Mouse (Mus musculus) spleen, adult 18-20 months (tissue): Measurements from ENCODE around the gene Lgr4.

Experiments used
- DNase-seq, 2 experiments: peaks; one replicate each; pipeline ENCODE4 v3.0.0; 2022; ENCODE audit warnings: mixed read lengths in 2 of 2

Lgr4 gene

DNA sequence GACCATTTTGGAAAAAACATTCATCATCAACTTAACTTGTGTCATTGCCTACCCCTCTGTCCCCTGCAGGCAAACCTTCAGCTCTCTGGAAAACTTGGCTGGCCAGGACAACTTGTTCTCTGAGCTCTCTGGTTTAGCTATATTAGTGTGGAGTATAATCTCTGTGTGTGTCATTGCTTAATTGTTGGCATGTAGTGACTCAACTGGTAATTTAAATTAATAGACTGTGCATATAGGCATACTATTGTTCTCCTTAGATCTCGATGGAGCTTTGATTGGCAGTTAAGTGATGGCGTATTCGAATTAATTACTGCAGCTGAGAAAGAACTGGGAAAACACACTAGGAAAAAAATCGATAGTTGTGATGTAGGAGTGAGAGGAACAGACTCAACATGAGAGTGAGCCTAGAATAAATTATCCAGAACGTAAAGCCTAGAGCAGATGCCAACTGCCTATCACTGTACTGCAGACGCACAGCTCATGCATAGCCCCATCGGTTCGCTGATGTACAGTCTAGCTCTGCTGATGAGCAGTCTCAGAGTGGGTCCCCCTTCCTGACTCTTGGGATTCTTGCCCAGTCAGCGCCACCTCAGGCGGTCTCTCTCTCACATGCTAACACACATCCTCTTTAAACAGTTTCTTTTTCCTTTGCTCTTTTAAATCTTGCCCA is 35.7 kb downstream of the Lgr4 start:
- DNase-seq, result no peak

DNA sequence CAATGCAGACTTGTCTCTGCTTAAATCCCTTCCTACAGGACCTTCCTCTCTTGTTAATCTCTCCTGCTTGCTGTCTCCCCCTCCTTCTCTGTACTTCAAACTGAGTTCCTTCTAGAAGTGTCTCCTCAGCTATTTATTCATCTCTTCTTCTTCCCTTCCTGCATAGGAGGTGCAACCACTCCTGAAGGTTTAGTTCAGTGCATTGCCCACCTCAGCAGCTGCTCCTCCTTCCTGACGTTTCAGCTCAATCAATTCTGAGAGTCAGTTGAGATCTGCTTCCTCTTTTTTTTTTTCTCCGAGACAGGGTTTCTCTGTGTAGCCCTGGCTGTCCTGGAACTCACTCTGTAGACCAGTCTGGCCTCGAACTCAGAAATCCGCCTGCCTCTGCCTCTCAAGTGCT is 36.4 kb downstream of the Lgr4 start:
- no peak for DNase-seq

DNA sequence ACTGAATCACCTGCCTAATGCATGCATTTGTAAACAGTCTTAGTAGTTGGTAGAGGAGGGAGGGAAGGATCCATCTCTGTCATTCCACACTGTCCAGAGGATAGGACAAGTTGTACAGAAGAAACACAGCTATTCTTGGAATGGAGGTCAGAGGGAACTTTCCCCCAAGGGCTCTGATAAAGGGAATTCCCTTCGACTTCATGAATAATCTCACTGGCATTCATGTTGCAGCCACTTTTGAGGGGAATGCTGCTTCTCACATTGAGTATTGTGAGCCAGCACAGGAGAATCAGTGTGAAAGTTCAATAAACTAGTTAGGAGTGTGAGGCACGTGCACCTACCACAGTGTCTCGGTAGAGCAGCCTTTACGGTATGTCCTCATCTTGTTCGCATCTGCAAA is 37.6 kb downstream of the Lgr4 start:
- DNase-seq, result no peak

DNA sequence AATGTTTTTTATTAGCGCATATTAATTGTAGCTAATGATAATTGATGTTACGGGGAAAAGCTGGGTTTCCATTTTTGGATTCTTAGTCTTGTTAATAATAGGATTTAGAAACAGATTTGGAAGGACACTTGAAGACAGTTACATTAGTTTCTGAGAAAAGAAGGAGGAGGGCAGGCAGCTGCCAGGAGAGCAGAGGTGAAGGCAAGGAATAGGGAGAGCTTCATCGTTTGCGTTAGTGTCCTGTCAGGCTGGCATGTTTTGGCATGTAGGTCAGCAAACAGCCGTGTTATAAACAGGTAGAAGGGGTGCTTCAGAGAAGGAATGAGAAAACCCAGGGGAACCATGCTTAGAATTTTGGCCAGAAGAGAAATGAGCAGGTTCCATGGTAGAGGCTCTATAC is 38.5 kb downstream of the Lgr4 start:
- DNase-seq, result no peak

DNA sequence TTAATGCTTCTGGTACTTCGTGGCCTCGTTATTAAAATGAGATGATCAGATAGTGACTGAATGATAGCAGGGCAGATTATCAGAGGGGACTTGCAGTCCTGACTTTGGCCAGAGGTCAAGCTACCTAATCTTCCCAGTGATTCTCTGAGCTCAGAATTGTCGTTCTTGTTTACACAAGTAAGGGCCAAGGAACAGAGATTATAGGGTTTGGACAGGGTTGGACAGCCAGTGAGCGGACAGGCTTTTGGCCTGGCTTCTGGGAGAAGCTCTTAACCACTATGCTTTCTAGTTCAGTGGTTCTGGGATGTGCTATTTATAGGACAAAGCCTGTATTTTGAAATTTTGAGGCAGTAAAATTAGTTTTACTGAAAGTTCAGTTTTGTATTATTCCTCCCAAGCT is 39.3 kb downstream of the Lgr4 start:
- DNase-seq, result no peak

DNA sequence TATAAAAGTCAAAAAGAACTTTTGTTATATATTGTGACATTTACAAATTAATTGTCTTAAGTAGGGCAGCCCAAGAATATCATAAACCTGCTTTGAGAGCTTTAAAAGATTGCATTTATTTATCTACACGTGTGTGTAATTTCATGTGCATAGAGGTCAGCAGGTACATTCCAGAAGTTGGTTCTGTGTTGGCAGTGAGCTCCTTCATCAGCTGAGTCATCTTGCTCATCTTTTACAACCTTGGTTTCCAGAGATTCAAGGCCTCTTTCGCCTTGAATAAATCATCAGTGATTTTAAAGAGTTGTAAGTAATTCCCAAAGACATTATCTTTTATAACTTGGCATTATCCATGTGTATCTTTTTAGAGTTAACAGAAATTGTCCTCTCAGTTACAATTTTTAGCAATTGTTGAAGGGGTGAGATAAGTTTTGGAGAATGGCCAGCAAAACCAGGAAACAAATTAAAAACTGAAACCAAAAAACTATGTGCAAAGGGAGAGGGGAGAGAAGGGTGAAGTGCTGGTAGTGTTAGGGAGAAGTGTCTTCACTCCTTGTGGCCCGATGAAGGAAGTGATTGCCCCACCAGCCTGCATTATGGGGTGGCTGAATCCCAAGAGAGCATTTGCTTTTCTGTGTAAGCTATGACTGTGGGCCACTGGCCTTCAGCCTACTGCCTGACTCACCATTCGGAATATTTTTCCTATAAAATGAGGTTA is 41.4 kb downstream of the Lgr4 start:
- no peak for DNase-seq

DNA sequence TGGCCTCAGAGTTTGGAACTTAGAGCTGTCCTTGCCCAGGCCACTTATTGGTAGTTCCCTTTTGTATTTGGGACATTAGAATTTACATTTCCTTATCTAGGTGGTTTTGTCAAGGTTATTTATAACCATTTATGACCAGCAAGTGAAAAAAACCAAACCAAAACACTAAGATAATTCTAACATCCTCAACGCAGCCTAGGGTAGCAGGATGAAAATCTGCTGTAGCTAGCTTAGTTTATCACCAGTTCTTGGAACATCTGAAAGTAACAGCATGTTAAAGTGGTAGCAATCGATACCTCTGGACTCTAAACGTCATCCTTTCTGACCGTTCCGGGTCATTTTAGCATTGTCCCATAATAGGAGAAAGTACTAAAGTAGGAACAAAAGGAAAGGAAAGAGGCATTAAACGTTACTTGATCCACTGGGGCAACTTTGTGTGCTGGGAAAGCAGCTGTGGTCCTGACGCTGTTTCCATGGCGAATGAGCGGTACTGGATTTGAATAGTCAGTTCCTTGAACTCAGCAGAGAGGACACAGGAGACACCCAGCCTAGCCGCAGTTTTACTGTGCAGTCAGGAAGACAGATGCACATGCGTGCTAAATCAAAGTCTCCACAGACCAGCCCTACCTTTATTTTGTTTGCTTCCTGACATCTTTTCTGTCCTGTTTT is 42.1 kb downstream of the Lgr4 start:
- DNase-seq, result no peak

DNA sequence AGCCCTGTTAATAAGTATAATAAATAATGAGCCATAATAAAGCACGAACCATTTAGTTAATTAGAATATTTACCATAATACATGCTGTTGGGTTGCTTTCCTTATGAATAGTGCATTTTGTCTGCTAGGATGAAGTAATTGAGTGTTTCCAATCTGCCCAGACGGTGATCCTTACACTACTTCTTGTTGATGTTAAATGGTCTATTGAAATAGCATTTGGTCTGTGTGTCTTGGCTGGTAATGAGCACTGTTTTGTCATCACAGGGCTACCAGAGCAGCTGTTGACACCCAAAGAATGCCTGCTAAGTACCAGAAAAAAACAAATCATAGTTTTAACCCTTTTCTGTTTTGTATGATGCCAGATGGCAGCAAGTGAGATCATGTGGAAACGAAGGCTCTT is 42.8 kb downstream of the Lgr4 start:
- no peak for DNase-seq

DNA sequence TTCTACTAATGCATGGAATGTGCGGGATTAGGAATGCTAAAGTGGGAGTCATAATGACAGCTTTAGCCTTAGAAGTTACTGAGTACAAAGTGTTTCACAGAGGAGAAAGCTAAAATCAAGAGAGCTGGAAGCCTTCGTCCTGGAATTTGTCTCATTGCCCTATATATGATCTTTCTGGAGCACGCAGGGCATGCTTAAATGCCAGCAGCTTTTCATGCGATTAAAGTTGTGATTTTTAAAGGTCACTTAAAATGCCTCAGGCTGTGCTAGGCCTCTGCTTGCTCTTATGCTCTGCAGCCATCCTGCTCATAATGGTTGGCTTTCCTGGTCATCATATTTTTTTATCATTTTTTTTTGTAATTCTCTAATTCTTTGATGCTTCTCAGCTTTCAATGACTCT is 43.7 kb downstream of the Lgr4 start:
- no peak for DNase-seq

DNA sequence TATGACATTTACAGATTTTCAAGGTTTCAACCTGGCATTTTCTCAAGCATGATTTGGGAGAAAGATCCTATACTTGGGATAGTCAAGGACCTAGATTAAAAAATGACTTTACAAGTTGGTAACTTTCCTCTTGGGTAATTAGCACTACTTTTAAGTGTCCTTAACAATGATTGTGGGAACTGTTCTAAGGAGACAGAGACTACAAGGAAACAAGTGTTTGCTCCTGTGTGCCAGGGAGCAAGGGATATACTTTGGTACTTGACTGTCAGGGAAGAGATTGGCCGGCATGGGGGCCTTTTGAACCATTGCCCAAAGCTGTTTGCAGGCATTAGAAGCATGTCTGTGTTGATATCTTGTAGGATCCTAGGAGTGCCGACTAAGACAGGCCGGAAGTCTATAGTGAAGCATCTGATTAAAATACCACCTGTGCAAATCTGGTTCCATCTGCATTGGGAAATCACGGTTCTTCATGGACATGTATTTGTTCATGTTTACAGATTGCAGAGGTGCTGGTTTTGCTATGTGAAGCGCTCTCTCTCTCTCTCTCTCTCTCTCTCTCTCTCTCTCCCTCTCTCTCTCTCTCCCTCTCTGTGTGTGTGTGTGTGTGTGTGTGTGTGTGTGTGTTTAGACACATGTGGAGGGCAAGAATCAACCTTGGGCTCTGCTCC is 46.3 kb downstream of the Lgr4 start:
- no peak for DNase-seq

DNA sequence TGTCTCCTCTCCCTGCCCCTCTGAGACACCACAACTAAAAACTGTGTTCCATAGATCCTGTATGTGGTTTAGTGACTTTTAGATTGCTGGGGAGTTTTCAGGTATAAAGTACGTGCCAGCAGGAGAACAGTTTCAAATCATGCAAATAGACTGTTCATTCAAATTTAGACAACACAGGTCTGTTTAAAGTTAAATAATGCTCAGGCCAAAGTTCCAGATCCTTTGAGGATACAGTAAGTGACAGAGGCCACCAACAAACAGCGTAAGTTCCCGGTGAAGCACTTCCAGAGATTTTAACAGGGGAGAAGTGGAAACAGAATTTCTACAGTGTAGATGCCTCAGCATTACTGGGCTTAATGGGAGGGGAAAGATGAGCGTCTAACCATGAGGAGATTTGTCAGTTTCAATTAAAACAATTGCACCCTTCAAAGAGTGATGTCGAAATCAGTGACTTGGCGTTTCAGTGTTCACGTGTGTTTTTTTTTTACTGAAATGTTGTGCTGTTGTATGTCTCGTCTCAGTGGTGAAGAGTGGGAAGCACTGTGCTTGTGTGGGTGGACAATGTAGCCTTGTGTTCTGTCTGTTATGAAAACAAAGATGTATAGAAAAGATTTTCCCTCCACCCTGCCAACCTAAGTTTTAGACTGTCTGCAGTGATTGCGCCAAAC is 48.4 kb downstream of the Lgr4 start:
- DNase-seq, result no peak

DNA sequence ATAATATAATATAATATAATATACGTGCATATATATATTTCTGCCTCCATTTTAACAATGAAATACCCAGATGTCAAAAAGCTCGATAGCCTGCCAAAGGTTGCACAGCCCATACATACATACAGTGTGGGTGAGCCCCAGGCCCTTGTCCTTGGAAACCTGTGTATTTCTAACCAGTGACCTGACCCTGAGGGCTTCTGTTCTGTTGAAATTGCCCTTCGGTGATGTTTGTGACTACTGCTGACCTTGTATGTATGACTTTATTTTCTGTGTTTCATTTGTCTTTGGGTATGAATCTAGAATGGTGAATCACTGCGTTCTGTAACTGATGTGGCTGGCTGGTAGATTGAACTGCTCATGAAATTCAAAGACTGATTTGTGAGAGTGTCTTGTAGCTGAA is 49.4 kb downstream of the Lgr4 start:
- DNase-seq, result no peak

DNA sequence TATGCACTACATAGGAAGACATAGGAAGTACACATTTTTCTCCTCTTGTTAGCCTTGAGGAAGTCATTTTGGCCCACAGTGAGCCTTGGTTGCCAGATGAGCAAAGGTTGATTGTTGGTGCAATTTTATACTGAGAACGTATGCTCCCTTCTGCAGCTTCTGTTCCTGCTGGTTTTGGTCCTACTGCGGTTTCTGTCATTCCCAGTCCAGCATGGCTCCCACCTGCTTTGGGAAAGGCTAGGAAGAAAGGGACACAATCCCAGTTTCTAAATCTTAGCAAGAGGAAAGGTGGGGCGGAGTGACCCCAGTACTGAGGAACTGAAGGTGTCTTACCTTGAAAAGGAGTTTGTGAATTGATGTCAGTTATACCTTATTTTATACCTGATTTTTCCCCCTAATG is 51.9 kb downstream of the Lgr4 start:
- DNase-seq, result no peak

DNA sequence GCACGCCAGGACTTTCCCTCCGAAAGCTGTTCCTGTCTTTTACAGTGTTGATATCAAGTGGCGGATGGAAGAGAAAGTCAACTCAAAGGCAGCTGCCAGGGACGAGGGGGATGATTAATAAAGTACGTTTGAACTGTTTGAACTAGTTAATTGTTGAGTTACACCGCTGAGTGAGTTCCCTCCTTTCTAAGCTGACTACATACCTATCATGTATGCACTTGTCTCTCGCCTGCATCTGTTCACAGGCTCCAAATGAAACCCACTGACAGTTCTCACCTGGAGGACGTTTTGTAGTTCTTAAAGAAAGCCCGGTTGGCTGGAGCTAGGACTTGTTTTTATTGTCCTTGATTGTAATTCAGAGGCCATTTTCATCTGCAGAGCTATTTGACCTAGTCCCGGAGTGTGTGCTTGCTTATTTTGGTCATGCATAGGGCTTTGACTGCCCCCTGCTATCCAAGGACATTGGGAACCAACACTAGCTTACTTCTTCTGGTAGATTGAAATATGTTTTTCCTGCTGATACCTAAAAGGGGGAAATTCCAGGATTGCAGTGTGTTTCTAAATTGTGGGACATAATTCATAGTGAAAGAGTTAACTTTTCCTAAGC is 52.6 kb downstream of the Lgr4 start:
- DNase-seq, result no peak

DNA sequence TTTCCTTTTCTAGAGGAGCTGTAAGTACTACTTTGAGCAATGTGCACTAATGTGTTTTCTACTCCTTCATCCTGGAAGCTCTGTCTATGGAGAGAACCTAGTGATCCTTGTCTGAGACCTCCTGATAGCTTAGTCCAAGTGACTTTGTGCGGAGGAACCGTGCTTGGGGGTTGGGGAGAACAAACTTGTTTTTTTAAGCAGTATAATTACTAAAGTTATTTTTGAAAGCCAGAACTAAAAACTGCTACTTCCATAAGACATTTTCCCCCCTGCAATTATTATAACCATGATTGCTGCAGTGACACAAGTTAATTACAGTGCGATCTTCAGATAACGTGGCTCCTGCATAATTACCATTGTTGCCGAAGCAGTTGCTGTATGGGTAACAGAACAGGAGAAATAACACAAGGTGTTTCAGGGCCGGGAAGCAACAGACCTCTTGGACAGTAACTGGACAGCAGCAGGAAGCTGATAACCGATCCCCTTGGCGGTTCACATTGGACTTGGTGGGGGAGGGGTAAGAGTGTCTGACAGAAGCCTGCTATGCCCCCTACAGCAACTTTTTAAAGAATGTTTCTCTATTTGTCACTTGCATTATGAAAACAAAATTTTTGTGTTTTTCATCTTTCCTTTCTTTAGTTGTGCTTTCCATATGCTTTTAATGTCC is 53.4 kb downstream of the Lgr4 start:
- DNase-seq, result no peak

DNA sequence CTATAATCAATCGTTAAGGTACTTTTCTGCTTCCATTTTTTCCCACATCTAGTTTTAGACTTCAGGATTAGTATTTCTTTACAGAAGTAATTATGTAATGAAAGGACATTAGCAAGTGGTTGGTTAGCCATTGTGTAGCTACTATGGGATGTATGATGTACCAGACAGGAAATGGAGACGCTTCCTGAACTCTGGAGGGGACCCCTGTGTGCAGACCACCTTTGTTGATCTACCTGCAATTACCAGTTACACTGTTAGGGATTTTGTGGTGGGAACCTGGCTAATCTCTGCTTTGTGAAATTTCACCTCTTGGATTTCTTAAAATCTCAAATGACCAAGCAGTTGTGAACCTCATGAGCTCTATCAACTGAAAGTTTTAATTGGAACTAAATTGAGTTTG is 54.9 kb downstream of the Lgr4 start:
- DNase-seq, result no peak

DNA sequence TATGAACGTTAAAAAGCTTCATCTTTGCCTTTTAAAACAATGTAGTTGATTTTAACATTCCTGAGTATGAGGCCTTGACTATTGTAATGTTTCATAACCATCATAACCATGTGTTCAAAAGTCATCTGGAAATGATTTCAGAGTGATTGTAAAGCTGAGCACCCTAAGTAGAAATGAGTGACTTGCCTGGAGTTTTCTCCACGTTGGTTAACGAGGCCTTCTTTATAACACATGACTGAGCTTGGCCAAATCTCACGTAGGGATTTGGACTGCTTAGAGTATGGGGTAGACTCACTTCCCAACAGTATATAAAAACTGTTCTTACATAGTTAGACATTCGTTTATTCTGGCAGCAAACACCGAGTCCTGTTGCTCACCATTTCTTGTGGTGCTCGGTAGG is 55.5 kb downstream of the Lgr4 start:
- no peak for DNase-seq

DNA sequence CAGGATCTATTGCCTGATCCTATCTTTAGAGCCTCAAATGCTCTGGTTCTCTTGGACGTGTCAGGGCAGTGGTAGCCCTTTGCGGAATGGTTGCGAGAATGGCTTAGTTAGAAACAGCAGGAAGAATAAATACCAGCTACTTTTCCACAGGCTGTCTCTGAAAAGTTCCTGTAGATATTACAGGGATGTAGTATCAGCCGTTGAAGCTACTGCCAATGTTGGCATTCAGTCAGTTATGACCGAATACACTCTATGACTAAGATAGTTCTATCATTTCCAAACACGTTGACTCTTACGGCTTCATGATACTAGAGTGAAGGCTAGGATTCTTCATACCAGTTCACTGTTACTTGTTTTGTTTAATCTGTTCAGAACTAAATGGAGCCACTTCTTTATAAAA is 57.4 kb downstream of the Lgr4 start:
- DNase-seq, result no peak

DNA sequence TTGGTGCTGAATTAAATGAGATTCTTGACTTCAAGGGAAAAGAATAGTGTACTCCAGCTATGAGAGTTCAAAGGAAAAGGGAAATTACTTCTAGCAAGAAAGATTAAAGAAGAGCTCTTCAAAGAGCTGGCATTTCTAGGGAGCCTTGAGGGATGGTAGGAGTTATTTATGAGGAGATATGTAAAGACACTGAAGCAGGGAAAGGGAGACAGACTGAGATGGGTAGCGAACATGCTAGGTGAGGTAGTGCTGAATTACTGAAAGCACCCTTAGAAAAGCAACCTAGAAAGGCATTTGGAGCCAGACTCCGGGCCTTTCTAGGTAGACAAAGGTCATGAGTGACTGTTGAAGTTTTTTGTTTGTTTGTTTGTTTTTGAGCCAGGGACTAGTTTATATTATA is 58.7 kb downstream of the Lgr4 start:
- DNase-seq, result no peak

DNA sequence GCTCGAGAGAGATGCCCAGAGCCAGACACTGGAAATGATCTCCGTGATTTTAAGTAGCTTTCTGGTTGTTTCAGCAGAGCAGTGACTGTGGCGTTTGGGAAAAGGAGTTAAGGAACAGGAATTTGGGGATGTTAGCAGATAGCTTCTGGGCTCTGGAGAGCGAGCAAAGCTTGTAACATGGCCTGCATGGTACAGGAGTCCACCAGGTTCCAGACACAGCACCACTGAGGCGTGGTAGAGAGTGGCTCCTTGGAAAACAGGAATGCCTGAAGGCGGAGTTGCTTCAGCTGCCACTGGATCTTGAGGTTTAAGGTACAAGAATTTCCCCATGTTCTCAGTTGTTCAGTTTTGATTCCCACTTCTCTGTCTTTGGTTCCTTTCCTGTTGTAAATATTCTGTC is 59.9 kb downstream of the Lgr4 start:
- DNase-seq, result no peak

DNA sequence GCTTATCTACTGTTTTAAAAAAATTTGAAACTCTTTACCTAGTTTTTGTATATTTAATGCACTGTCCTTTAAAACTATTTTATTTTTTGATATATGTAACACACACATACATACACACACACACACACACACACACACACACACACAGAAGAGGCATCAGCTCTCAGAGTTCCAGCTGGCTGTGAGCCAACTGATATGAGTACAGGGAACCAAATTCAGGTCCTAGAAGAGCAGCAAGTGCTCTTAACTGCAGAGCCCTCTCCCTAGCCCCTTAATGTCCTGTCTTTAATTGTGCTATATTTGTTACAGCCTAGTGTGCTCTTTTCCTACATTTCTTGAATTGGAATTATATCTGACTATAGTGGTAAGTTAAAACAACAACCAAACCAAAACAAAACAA is 61.8 kb downstream of the Lgr4 start:
- DNase-seq, result no peak

DNA sequence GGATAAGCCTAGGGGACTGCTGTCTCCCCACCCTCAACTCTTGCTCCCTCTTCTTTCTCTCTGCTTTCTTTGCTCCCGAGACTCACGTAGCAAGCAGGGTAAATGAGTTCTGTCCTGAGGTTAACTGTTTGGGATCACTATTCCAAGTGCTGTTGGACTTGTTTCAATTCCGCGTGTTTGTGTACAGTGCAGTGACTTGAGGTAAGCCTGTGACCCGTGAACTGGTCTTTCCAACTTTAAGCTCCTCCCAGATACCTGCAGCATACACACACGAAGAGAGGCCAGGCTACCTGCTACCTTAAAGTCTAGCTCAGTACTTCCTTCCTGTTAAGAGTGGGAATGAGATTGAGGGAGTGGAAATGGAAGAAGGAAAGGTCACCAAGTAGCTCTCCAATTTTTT is 66.0 kb downstream of the Lgr4 start:
- no peak for DNase-seq
